Mouse (Mus musculus): ENCODE measurements around the gene Agap3.
A peak's percentile ranks its signal among the peaks of the same experiment; 100 is the strongest.

Gene Agap3

GRCm38 (mm10) chr5:24523806-24524205, 71.8 kb downstream of the Agap3 start:
- DNase-seq (ENCODE audit: low read depth, low spot score), result no peak

- DNase-seq (ENCODE audit: low read depth, low spot score), result no peak
Observed at GRCm38 (mm10) chr5:24524522-24524921, 72.5 kb downstream of the Agap3 start.

- no peak for DNase-seq (ENCODE audit: low read depth, low spot score)
Observed at GRCm38 (mm10) chr5:24525360-24526189, 73.6 kb downstream of the Agap3 start.

GRCm38 (mm10) chr5:24526190-24526888, 74.4 kb downstream of the Agap3 start:
- DNase-seq (ENCODE audit: low read depth, low spot score), result no peak

GRCm38 (mm10) chr5:24526889-24527230, 74.9 kb downstream of the Agap3 start, which contains the start of gene Gbx1:
Gbx1 (minus strand) TSS chr5:24527202.
- DNase-seq (ENCODE audit: low read depth, low spot score), result no peak

- DNase-seq (ENCODE audit: low read depth, low spot score), result no peak
Observed at GRCm38 (mm10) chr5:24527780-24528179, 75.8 kb downstream of the Agap3 start.

- DNase-seq (ENCODE audit: low read depth, low spot score), result peak; percentile 51
Observed at GRCm38 (mm10) chr5:24530042-24530689, 78.2 kb downstream of the Agap3 start.

- no peak for DNase-seq (ENCODE audit: low read depth, low spot score)
Observed at GRCm38 (mm10) chr5:24533391-24533790, 81.4 kb downstream of the Agap3 start.

- no peak for DNase-seq (ENCODE audit: low read depth, low spot score)
Observed at GRCm38 (mm10) chr5:24534292-24534691, 82.3 kb downstream of the Agap3 start.

GRCm38 (mm10) chr5:24535731-24536130, 83.8 kb downstream of the Agap3 start:
- no peak for DNase-seq (ENCODE audit: low read depth, low spot score)

- no peak for DNase-seq (ENCODE audit: low read depth, low spot score)
Observed at GRCm38 (mm10) chr5:24536511-24536910, 84.5 kb downstream of the Agap3 start.

- DNase-seq (ENCODE audit: low read depth, low spot score), result no peak
Observed at GRCm38 (mm10) chr5:24537618-24538017, 85.6 kb downstream of the Agap3 start.

- no peak for DNase-seq (ENCODE audit: low read depth, low spot score)
Observed at GRCm38 (mm10) chr5:24539571-24540296, 87.8 kb downstream of the Agap3 start.

- no peak for DNase-seq (ENCODE audit: low read depth, low spot score)
Observed at GRCm38 (mm10) chr5:24540387-24541143, 88.6 kb downstream of the Agap3 start, which contains the start of gene Asb10. Asb10 (minus strand) TSS chr5:24540978.

GRCm38 (mm10) chr5:24541144-24541569, 89.2 kb downstream of the Agap3 start:
- DNase-seq (ENCODE audit: low read depth, low spot score), result no peak

- no peak for DNase-seq (ENCODE audit: low read depth, low spot score)
Observed at GRCm38 (mm10) chr5:24542643-24543042, 90.7 kb downstream of the Agap3 start.

- DNase-seq (ENCODE audit: low read depth, low spot score), result peak; percentile 40
Observed at GRCm38 (mm10) chr5:24550598-24551316, 98.8 kb downstream of the Agap3 start.

GRCm38 (mm10) chr5:24551317-24551688, 99.3 kb downstream of the Agap3 start:
- no peak for DNase-seq (ENCODE audit: low read depth, low spot score)

Measured in brain, embryonic 18.5 days (tissue).